Mouse (Mus musculus): ENCODE results near the gene Shq1.

DNA sequence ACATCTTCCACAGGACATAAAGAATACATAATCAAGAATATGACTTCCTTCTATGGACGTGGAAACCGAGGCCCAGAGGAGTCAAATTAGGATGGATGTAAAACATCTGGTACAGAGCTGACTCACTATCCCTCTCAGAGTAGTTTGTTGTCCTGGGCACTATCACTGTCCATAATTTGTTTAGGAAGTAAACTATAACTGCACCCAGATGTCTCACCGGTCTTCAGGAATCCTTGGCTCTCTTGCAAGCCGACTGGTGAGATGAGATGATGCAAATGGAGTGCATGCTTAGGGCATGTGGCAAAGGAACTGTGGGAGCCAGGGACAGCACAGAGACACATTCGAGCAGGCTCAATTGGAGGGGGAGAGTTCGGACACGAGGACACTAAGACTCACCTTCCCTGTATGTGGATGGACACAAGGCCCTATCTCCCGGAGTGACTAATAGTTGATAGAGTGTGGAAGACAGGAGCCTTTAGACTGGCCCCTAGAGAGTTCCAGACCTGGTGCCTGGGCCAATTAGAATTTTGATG is 44.4 kb upstream of the Shq1 start:
- no peak for TF ChIP-seq CTCF (IDR thresholded peaks at IDR 0.05; ENCODE audit: control insufficient read depth, insufficient read depth, insufficient read length)
- TF ChIP-seq USF1 (IDR thresholded peaks at IDR 0.05; ENCODE audit: low read depth), result no peak
- TF ChIP-seq FOSL1 (IDR thresholded peaks at IDR 0.05; ENCODE audit: insufficient read depth, low read length, poor library complexity, severe bottlenecking), result no peak
- no peak for TF ChIP-seq MYOG (IDR thresholded peaks at IDR 0.05; ENCODE audit: control insufficient read depth, extremely low read depth, insufficient read length)

All from C2C12 (cell line).